Mouse (Mus musculus): Measurements from ENCODE around the gene Nudt12. TPM values are rescaled to one million over a fixed set of nuclear protein-coding genes. Genes with fewer than 3 reads are reported as not detected.

Gene Nudt12
- total and polyA plus RNA-seq, 3 experiments, result 4.5 to 16.9 (median 14.6) TPM

- H3K27me3 ChIP-seq (ENCODE audit: control insufficient read depth, insufficient read depth, low read length), result no peaks in the 10 kb centered on the region
- no peak overlapping the region for H3K9ac ChIP-seq (ENCODE audit: low read depth, low read length)
- H3K79me2 ChIP-seq (replicated peaks; ENCODE audit: control insufficient read depth, insufficient read depth, low read length), result no peaks in the 10 kb centered on the region
- no peaks in the 10 kb centered on the region for H3K4me1 ChIP-seq (ENCODE audit: control insufficient read depth, insufficient read depth, low read length)
- TF ChIP-seq CTCF (IDR thresholded peaks at IDR 0.05), result no peak
- no peak for TF ChIP-seq POLR2A (IDR thresholded peaks at IDR 0.05; ENCODE audit: insufficient read depth, low read depth, low read length)
- TF ChIP-seq EP300 (IDR thresholded peaks at IDR 0.05; ENCODE audit: insufficient read depth, low read depth, low read length), result no peak
- H3K27ac ChIP-seq, result no peak overlapping the region
- 57% methylated on average over 5 of the region's 5 CpGs for WGBS
- no peak for DNase-seq
- no peaks in the 10 kb centered on the region for H3K36me3 ChIP-seq (ENCODE audit: control insufficient read depth, insufficient read depth, low read length)
- intact Hi-C loops (cut with DNase I), result no loop called here
- no peak overlapping the region for H3K4me3 ChIP-seq
These were observed 10.8 kb upstream of the Nudt12 start for GRCm38 (mm10) chr17:59023971-59024370.

- Histone ChIP-seq H3K4me1 (ENCODE audit: control insufficient read depth, insufficient read depth, low read length) (no peaks in the 10 kb centered on the region), H3K36me3 (ENCODE audit: control insufficient read depth, insufficient read depth, low read length) (no peaks in the 10 kb centered on the region), H3K9ac (ENCODE audit: low read depth, low read length) (no peak overlapping the region), H3K4me3 (no peak overlapping the region), H3K27me3 (ENCODE audit: control insufficient read depth, insufficient read depth, low read length) (no peaks in the 10 kb centered on the region), H3K27ac (no peak overlapping the region), H3K79me2 (replicated peaks; ENCODE audit: control insufficient read depth, insufficient read depth, low read length) (no peaks in the 10 kb centered on the region)
- TF ChIP-seq CTCF (IDR thresholded peaks at IDR 0.05), result no peak
- TF ChIP-seq POLR2A (IDR thresholded peaks at IDR 0.05; ENCODE audit: insufficient read depth, low read depth, low read length), result no peak
- no peak for TF ChIP-seq EP300 (IDR thresholded peaks at IDR 0.05; ENCODE audit: insufficient read depth, low read depth, low read length)
- WGBS, result 89% methylated on average over 4 of the region's 4 CpGs
- intact Hi-C loops (cut with DNase I), result no loop called here
- no peak for DNase-seq
These were observed 5.5 kb upstream of the Nudt12 start for GRCm38 (mm10) chr17:59018666-59019065.

GRCm38 (mm10) chr17:59012421-59013090, 616 bp downstream of the Nudt12 start:
- TF ChIP-seq EP300 (IDR thresholded peaks at IDR 0.05; ENCODE audit: insufficient read depth, low read depth, low read length) (no peak), POLR2A (IDR thresholded peaks at IDR 0.05; ENCODE audit: insufficient read depth, low read depth, low read length) (no peak), CTCF (IDR thresholded peaks at IDR 0.05) (no peak)
- intact Hi-C loops (cut with DNase I), result no loop called here
- 8% methylated on average over 15 of the region's 15 CpGs for WGBS

GRCm38 (mm10) chr17:59011546-59012307, 1.4 kb downstream of the Nudt12 start:
- intact Hi-C loops (cut with DNase I), result no loop called here
- Histone ChIP-seq H3K27me3 (ENCODE audit: control insufficient read depth, insufficient read depth, low read length) (no peaks in the 10 kb centered on the region), H3K36me3 (ENCODE audit: control insufficient read depth, insufficient read depth, low read length) (peaks cover 2% of the 10 kb centered on the region; the same call in 1 of the 2 replicates), H3K4me3 (peak overlapping the region; percentile 78), H3K9ac (ENCODE audit: low read depth, low read length) (no peak overlapping the region), H3K4me1 (ENCODE audit: control insufficient read depth, insufficient read depth, low read length) (peaks cover 1% of the 10 kb centered on the region; the same call in 1 of the 2 replicates), H3K79me2 (replicated peaks; ENCODE audit: control insufficient read depth, insufficient read depth, low read length) (no peaks in the 10 kb centered on the region), H3K27ac (peak overlapping the region; percentile 89; the same call in 1 of the 2 replicates)
- TF ChIP-seq POLR2A (IDR thresholded peaks at IDR 0.05; ENCODE audit: insufficient read depth, low read depth, low read length), result no peak
- TF ChIP-seq EP300 (IDR thresholded peaks at IDR 0.05; ENCODE audit: insufficient read depth, low read depth, low read length), result no peak
- no peak for TF ChIP-seq CTCF (IDR thresholded peaks at IDR 0.05)
- WGBS, result 50% methylated on average over 13 of the region's 13 CpGs
- no peak for DNase-seq

More at GRCm38 (mm10) chr17:59012421-59013090, 616 bp downstream of the Nudt12 start:
- peak overlapping the region; percentile 95 for H3K9ac ChIP-seq (ENCODE audit: low read depth, low read length)
- no peaks in the 10 kb centered on the region for H3K79me2 ChIP-seq (replicated peaks; ENCODE audit: control insufficient read depth, insufficient read depth, low read length)
- peaks cover 1% of the 10 kb centered on the region; the same call in 1 of the 2 replicates for H3K4me1 ChIP-seq (ENCODE audit: control insufficient read depth, insufficient read depth, low read length)
- no peaks in the 10 kb centered on the region for H3K27me3 ChIP-seq (ENCODE audit: control insufficient read depth, insufficient read depth, low read length)
- H3K4me3 ChIP-seq, result peak overlapping the region; percentile 78
- H3K36me3 ChIP-seq (ENCODE audit: control insufficient read depth, insufficient read depth, low read length), result peaks cover 2% of the 10 kb centered on the region; the same call in 1 of the 2 replicates
- peak in 1 of 2 experiments; percentile 5 for DNase-seq
- H3K27ac ChIP-seq, result peak overlapping the region; percentile 89

GRCm38 (mm10) chr17:58991275-58991674, 21.9 kb downstream of the Nudt12 start, which contains the start of gene Pdzph1:
Gene Pdzph1 (minus strand): TSS chr17:58991375.
- DNase-seq, result no peak

More at GRCm38 (mm10) chr17:58991275-58991674, 21.9 kb downstream of the Nudt12 start, which contains the start of gene Pdzph1:
- TF ChIP-seq POLR2A (IDR thresholded peaks at IDR 0.05; ENCODE audit: insufficient read depth, low read depth, low read length), result no peak
- TF ChIP-seq CTCF (IDR thresholded peaks at IDR 0.05), result no peak
- no peak for TF ChIP-seq EP300 (IDR thresholded peaks at IDR 0.05; ENCODE audit: insufficient read depth, low read depth, low read length)
- no peaks in the 10 kb centered on the region for H3K27me3 ChIP-seq (ENCODE audit: control insufficient read depth, insufficient read depth, low read length)
- H3K4me3 ChIP-seq, result no peak within 1 kb of the TSS
- H3K36me3 ChIP-seq (ENCODE audit: control insufficient read depth, insufficient read depth, low read length), result no peaks in the 10 kb centered on the region
- intact Hi-C loops (cut with DNase I), result no loop called here
- no peak within 1 kb of the TSS for H3K9ac ChIP-seq (ENCODE audit: low read depth, low read length)
- 72% methylated on average over 6 of the region's 6 CpGs for WGBS
- H3K27ac ChIP-seq, result no peak within 1 kb of the TSS
- no peaks in the 10 kb centered on the region for H3K4me1 ChIP-seq (ENCODE audit: control insufficient read depth, insufficient read depth, low read length)
- H3K79me2 ChIP-seq (replicated peaks; ENCODE audit: control insufficient read depth, insufficient read depth, low read length), result no peaks in the 10 kb centered on the region

Data from heart, adult 2 months (tissue).